Mouse (Mus musculus) liver, embryonic 16.5 days (tissue): ENCODE measurements around the gene E130309D02Rik. TPM values are rescaled to one million over a fixed set of nuclear protein-coding genes. Genes with fewer than 3 reads are reported as not detected.
A peak's percentile ranks its signal among the peaks of the same experiment; 100 is the strongest.

Experiments
- ATAC-seq: fragments of 200-750 bp; cut with Nextera tagmentation; 2 replicates; pipeline ENCODE4 v1.8.0; 2017; ENCODE audit warnings: low read depth, mild to moderate bottlenecking, moderate number of reproducible peaks, moderate library complexity
- H3K27ac ChIP-seq: fragments of 300-500 bp; sonication (generic); 2 replicates; pipeline ENCODE4 v1.5.1; 2014; ENCODE audit warnings: mild to moderate bottlenecking, low read length
- H3K27me3 ChIP-seq: fragments of 300-500 bp; sonication (generic); 2 replicates; pipeline ENCODE4 v1.6.1; 2014; ENCODE audit warnings: low read depth, low read length, mixed read lengths; ENCODE audit not compliant: control insufficient read depth, insufficient read depth
- H3K36me3 ChIP-seq: fragments of 300-500 bp; sonication (generic); 2 replicates; pipeline ENCODE4 v1.6.1; 2014; ENCODE audit warnings: mild to moderate bottlenecking; ENCODE audit not compliant: control insufficient read depth, insufficient read depth
- H3K4me1 ChIP-seq: fragments of 300-500 bp; sonication (generic); 2 replicates; pipeline ENCODE4 v1.6.1; 2014; ENCODE audit warnings: low read depth, low read length, mixed read lengths; ENCODE audit not compliant: control insufficient read depth
- H3K4me2 ChIP-seq: fragments of 300-500 bp; sonication (generic); 2 replicates; pipeline ENCODE4 v1.6.1; 2014; ENCODE audit warnings: low read depth, low read length, mixed read lengths
- H3K4me3 ChIP-seq: fragments of 300-500 bp; sonication (generic); 2 replicates; pipeline ENCODE4 v1.5.1; 2014; ENCODE audit warnings: low read depth, mild to moderate bottlenecking, low read length
- H3K9ac ChIP-seq: fragments of 300-500 bp; sonication (generic); 2 replicates; pipeline ENCODE4 v1.6.1; 2014; ENCODE audit warnings: low read depth, low read length
- H3K9me3 ChIP-seq: fragments of 300-500 bp; sonication (generic); replicated peaks from 2 replicates; pipeline ENCODE4 v1.6.1; 2016; ENCODE audit warnings: low read length; ENCODE audit not compliant: control insufficient read depth
- WGBS: fragments of 180-500 bp; shearing (Covaris S2); extraction: QIAGEN DNeasy Blood & Tissue Kit; methylation state at CpG from one replicate; pipeline ENCODE4 v1.1.7; 2014; ENCODE audit not compliant: insufficient replicate concordance; 5-methylcytosine and 5-hydroxymethylcytosine counted together
- polyA plus RNA-seq: library from polyadenylated mRNA; unstranded; fragments of >200 nt; fragmentation: Nextera tagmentation; extraction: Ambion mirVana; gene quantifications from 2 replicates; pipeline ENCODE4 v1.2.1, GENCODE M21; 2015

E130309D02Rik gene
- polyA plus RNA-seq, 1 experiment from 2014 or later = 16.6 TPM

DNA sequence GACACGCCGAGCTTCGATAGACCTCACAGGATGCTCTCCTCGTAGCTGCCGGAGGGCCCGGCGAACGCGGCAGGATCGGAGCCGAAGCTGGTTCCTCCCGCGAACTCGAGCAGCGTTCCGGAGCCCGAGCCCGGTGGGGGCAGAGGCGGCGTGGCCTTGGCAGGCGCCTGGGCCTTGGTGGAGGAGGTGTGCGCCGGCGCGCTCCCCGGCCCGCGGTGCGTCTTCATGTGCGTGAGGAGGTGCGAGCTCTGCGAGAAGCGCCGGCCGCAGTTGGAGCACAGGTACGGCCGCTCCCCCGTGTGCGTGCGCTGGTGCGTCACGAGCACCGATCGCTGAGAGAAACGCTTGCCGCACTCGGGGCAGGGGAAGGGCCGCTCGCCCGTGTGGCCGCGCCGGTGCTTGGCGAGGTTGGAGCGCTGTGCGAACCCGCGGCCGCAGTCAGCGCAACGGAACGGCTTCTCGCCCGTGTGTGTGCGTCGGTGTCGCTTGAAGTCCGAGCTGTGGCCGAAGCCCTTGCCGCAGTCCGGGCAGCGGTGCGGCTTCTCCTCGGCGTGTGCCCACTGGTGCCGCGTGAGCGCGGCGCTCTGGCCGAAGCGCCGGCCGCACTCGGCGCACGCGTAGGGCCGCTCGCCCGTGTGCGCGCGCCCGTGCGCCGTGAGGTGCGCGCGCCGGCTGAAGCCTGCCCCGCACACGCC lies 61.8 kb downstream of the E130309D02Rik start:
- Histone ChIP-seq H3K27me3 (peaks cover 62% of the 10 kb centered on the region), H3K27ac (no peak overlapping the region), H3K9ac (no peak overlapping the region), H3K4me1 (peaks cover 8% of the 10 kb centered on the region), H3K4me3 (peak overlapping the region; percentile 34), H3K4me2 (peak overlapping the region; percentile 49), H3K9me3 (no peaks in the 10 kb centered on the region), H3K36me3 (no peaks in the 10 kb centered on the region)
- ATAC-seq = no peak
- WGBS = 2% methylated on average over 101 of the region's 103 CpGs

DNA sequence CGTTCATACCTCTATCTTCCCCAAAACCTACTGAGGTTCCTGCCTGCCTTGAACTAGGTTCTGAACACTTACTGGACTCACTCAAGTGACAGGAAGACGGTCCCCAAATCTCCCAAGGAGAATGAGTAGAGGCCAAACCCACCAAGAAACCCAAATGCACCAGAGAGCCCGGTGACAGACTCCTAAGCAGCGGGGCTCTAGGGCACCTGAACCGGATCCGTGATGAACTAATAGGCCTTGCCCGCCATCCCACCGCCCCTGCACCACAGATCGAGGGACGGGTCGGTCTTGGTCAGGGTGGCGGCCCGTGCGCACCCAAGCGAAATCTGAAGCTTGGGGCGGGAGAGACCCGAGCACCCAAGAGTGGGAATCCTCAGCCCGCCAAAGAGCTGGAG lies 62.4 kb downstream of the E130309D02Rik start:
- WGBS = 16% methylated on average over 18 of the region's 18 CpGs
- H3K9ac ChIP-seq = no peak overlapping the region
- H3K27ac ChIP-seq = no peak overlapping the region
- H3K9me3 ChIP-seq = no peaks in the 10 kb centered on the region
- no peaks in the 10 kb centered on the region for H3K36me3 ChIP-seq
- no peak overlapping the region for H3K4me2 ChIP-seq
- no peak for ATAC-seq
- H3K27me3 ChIP-seq = peaks cover 62% of the 10 kb centered on the region
- no peak overlapping the region for H3K4me3 ChIP-seq
- H3K4me1 ChIP-seq = peaks cover 8% of the 10 kb centered on the region

DNA sequence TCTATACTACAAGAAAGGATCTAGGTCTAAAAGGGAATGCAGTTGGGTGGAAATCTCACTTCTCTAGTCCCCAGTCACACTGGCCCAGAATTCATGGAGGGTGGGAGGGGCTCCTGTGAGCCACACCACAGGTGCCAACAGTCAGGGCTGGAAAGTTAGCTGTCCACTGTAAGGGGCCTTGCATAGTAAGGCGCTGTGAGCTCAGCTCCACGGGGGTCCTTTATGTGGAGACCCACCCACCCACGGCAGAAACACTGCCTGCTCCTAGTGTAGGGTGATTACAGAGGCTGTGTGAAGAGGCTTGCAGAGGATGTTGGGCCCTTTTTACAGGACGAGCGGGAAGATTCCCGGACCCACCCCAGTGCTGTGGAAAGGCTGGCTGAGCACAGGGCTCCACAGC lies 63.1 kb downstream of the E130309D02Rik start:
- Histone ChIP-seq H3K4me3 (no peak overlapping the region), H3K9ac (no peak overlapping the region), H3K36me3 (no peaks in the 10 kb centered on the region), H3K27ac (no peak overlapping the region), H3K4me2 (no peak overlapping the region), H3K9me3 (no peaks in the 10 kb centered on the region), H3K4me1 (peaks cover 8% of the 10 kb centered on the region), H3K27me3 (peaks cover 62% of the 10 kb centered on the region)
- WGBS = 42% methylated on average over 6 of the region's 6 CpGs
- no peak for ATAC-seq

Other genes starting within 250 kb of the E130309D02Rik start
- 14.3 and 14.6 TPM in 2 replicates for gene Rnf216, start 202.4 kb downstream of the E130309D02Rik start, polyA plus RNA-seq
- not detected in 2 replicates for gene Olfr718-ps1, start 167.8 kb downstream of the E130309D02Rik start, polyA plus RNA-seq
- gene Rbak, start 134.6 kb downstream of the E130309D02Rik start, polyA plus RNA-seq = 1.4 and 1.5 TPM in 2 replicates
- gene Spdye4b, start 134.3 kb downstream of the E130309D02Rik start, polyA plus RNA-seq = not detected in 2 replicates
- gene Spdye4a, start 88.5 kb downstream of the E130309D02Rik start, polyA plus RNA-seq = not detected in 2 replicates
- 2.0 and 2.1 TPM in 2 replicates for gene Zfp12, start 80.2 kb downstream of the E130309D02Rik start, polyA plus RNA-seq
- gene Zfp316, start 45.3 kb downstream of the E130309D02Rik start, polyA plus RNA-seq = 0.12 and 0.26 TPM in 2 replicates
- not detected in 2 replicates for gene Zfp853, start 21.7 kb downstream of the E130309D02Rik start, polyA plus RNA-seq
- gene Zdhhc4, start 13.9 kb upstream of the E130309D02Rik start, polyA plus RNA-seq = 23.9 and 25.5 TPM in 2 replicates
- not detected in 2 replicates for gene Grid2ip, start 42.0 kb upstream of the E130309D02Rik start, polyA plus RNA-seq
- gene Kdelr2, start 88.5 kb upstream of the E130309D02Rik start, polyA plus RNA-seq = 145 and 150 TPM in 2 replicates
- 7.3 and 7.7 TPM in 2 replicates for gene Daglb, start 149.2 kb upstream of the E130309D02Rik start, polyA plus RNA-seq
- gene Rac1, start 212.7 kb upstream of the E130309D02Rik start, polyA plus RNA-seq = 104 and 135 TPM in 2 replicates